Mouse (Mus musculus): ENCODE results near the gene Chst15.

Chst15 gene

DNA sequence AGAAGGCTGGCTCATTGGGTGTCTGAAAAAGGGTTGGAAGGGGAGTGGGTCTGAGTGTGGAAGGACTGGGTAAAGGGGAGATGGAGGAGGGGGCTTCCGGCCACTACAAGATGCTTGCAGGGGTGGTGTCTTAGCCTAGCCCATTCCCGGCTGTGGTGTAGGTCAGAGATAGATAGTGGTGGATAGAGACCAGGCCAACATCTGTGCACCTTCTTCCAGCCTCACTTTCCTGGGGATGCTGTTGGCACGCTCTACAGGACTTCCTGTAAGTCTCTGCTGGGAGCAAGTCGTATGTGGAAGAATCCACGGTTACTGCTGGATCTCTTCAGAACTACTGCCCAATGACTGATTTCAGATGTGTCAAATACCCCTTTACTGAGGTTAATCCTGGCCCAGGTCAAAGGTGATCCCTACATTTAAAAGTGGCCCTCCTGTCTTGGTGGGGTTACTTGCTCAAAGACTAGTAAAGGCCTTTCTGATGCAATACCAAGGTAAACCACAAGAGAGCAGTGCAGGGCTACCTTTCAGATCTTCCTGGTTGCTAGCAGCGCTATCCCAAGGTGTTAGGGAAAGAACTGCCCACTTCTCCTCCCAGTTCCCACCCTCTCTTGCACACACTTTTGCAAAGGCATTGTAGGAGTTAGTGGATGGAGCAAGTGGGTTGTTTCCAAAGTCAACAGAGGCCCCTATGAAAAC lies 90.5 kb downstream of the Chst15 start:
- DNase-seq (ENCODE audit: low spot score in 2 of 2): peak; percentile 51 to 89

DNA sequence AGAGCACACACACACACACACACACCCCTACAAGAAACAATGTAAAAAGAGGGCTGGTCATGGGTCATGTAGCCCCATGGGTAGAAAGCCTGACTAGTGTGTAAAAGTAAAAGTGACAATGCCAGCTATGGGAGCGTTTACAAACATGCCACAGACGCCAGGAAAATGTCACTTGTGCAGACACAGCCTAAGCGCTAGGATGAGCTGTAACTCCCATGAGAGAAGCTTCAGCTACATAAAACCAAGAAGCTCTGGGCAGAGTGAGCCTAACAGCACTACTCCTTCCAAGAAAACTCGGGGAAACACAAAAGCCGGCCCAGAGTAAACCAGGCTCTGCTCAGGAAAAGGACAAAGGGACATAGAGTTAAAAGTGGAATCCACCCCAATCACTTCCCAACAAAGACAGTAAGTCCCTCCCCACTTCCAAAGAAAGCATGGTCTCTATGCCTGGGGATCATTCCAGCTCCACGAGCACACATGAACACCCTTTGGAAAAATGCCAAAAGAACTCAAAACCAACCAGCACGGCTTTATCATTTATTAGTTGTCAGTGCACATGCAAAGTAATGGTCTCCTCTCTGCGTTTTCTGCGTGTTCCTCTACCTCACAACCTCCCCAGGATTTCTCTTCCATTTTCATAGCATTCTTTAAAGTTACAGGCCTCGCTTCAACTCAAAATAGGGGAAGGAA lies 93.4 kb downstream of the Chst15 start:
- no peak for DNase-seq (ENCODE audit: low spot score in 2 of 2)

DNA sequence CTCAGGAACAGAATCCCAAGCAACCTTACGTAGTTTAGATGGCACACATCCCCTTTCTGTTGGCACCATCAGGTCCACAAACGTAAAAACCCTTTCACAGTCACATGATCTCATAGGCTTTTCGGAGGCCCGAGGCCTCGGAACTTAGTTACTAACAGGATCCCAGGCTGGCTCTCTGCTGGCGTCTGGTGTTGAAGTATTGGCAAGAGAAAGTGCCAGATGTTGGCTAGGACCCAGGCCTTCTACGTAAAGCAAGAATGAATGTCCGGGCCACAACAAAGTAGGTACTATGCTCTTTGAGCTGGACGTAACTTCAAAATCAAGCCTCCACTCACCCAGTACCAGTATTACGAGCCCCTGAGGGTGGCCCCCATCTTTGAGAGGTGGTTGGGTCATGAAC lies 103.0 kb downstream of the Chst15 start:
- DNase-seq (ENCODE audit: low spot score in 2 of 2): no peak

DNA sequence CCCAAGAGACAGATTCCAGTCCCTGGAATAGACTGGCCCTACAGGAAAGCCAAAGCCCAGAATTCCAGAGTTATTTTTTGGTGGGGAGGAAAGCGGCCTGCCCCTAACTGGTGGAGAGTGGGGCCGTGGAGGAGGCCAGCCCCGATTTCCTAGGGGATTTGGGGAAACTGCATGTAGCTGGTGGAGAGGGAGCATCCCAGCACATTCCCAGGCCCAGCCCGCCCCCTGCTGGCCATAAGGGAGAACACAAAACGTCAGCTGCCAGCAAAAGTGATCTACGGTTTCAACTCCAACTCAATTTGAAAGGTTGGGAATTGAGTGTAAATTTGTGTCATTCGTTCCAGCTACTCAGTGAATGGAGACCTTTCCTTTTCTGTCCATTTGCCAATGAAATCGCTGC lies 103.6 kb downstream of the Chst15 start:
- peak; percentile 45 to 83 for DNase-seq (ENCODE audit: low spot score in 2 of 2)

DNA sequence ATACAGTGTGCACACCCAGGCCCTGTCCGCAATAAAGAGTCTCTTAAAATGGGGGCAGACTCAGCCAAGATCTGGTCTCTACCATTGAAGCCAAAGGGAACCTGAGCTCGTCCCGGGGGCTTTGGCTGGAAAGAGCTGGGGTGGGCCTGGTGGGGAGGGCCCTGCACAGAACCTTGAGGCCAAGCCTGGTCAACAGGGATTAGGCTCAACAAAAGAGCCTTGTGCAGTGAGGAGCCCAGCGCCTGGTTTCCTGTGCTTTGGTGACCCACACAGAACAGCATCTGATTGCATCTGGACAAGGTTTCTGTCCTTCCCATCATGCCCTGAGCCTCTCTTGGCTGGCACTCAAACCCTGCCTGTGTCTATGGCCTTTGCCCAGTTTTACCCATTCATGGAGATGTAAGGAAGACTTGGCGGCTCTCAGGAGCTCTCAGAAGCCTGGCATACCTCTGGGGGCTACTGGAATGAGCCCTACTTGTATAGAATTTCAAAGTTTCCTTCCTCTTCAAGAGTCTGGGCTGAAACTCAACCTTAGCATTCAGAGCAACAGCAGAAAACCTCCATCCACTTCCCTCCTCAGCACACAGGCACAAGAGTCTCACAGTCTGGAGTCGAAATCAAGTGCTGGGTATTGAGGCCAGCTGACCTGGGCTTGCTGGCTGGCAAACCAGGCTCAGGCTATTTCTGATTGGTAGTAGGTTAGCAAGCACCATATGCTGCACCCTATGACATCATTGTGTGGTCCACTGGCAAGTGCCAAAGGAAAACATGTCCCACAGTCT lies 104.9 kb downstream of the Chst15 start:
- peak in 1 of 2 experiments; percentile 42 for DNase-seq (ENCODE audit: low spot score in 2 of 2)

DNA sequence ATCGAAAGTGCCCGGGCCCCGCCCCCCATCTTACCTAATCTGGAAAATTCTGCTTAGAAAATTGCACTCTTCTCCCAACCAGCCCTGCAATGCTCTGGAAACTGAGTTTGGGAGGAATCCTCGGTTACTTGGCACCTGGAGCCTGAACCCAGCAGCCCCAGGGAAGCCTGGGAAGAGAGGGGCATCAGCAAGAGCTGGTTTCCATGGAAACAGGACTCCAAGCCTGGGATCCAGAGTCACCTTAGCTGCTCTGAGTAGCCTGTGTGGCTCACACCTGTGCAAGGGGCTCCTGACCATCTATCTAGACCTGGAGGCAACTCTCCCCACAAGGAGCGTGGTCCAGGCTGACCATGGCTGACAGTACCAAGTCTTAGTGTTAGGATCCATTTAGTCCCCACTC lies 106.4 kb downstream of the Chst15 start:
- DNase-seq (ENCODE audit: low spot score in 2 of 2): no peak

DNA sequence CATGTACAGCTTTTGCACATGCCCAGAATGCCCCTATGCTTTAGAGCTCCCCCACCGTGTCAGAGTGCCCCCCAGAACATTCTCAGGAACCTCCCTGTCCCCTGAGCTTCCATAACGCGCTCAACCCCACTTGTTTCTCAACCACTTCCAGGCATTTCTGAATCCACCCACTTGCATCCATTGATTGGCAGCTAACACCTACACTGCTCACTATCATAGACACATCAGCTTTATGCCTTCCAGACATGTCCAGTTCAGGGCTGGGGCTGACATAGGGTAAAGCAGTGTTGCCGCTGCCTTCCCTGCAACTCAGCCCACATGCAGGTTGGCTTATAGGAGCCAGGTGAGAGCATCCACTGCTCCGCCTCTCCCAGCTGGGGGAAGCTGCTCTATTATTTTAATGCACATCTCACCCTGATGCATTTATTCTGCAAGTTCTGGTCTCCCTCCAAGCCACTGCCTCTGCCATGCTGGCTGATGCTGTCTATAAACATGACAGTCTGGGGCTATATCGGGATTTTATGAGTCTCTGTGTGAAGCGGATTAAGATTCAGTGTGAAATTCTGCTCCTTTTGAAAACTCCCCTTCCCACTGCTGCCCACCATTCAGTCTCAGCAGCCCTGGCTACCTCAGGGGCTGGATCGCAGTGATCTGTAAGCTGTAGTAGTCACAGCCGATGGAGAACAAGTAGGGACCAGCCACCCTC lies 107.9 kb downstream of the Chst15 start:
- DNase-seq (ENCODE audit: low spot score in 2 of 2): peak; percentile 47 to 53

DNA sequence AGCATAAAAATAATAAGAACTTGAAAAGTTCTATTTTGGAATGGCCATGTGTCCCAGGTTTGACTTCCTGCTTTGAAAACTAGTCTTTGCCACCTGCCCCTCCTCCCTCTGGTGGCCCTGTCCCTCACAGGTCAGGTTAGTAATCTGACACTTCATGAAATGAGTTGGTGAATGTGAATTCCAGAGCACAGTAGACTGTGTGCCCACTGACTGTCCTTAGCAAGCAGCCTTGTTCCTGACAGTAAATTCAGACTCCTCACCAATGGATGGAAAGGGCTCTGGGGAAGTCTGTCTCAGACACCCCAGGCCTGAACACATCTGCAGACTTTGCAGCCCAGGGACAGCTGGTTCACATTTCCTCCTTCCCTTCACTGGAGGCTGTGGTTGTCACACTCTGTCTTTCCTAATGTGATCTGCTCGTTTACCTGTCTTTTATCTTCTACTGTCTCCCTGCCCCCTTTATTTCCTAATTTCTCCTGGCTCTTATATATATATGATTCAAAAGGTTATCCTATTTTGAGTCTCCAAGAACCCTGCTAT lies 112.9 kb downstream of the Chst15 start:
- DNase-seq (ENCODE audit: low spot score in 2 of 2): no peak

DNA sequence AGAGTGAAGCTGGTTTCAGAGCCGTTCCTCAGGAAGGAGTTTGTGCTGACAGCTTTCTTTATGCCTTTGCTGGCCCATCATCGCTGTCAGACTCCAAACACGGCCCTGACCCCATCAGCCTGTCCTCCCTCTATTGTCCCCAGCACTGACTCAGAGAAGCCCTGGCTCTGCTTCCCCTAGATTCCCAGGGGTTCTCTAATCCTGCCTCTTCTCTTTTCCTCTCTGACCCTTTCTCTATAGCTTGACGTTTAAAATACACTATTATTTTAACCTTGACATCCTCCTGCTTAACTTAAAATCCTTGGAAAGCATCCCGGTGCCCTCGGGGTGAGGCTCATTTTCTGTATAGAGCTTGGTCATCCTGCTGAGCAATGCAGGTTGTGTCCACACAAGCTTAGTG lies 117.3 kb downstream of the Chst15 start:
- no peak for DNase-seq (ENCODE audit: low spot score in 2 of 2)

DNA sequence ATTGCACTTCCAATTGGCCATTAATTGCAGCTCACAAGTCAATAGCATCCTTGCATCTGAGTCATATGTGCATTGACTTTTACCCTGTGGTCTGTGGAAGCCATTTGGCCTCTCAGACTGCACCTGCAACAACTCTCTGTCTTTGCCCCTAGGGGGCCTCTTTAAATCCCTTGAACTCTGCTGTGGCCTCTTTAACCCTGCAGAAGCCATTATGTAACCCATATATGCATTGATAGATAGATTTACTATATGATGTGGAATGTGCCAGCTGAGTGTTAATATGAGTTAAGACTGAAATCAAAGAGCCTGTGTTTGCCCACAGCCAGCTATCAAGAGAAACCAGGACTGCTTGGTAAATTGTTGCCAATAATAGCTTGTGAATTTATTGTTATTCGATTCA lies 118.2 kb downstream of the Chst15 start:
- no peak for DNase-seq (ENCODE audit: low spot score in 2 of 2)

DNA sequence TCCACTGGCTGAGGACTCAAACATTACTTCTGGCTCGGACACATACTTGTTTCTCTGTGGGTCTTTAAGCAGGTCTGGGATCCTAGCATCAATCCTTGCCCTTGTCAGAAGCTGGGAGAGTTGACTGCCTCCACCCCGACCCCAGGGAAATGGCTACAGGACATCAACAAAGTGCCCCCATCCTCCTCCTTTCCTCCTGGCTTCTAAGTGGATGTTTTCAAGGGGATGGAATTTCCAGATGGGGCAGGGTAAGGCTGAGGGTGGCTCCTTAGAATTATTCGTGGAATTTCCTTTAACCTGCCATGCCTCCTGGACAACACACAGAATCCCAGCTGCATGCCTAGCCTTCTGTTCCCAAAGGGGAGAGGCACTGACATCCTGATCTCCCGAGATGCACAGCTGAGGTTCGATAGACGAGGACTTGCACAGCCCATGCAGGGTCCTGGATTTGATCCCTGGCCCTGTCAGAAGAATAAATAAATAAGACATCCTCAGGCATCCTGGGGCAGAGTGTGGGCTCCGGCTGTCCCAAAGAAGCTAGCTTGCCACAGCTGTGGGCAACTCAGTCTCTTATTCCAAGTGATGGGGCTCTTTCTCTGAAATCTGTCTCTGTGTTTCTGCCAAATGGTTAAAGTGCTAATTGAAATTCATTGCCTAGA lies 119.1 kb downstream of the Chst15 start:
- no peak for DNase-seq (ENCODE audit: low spot score in 2 of 2)

DNA sequence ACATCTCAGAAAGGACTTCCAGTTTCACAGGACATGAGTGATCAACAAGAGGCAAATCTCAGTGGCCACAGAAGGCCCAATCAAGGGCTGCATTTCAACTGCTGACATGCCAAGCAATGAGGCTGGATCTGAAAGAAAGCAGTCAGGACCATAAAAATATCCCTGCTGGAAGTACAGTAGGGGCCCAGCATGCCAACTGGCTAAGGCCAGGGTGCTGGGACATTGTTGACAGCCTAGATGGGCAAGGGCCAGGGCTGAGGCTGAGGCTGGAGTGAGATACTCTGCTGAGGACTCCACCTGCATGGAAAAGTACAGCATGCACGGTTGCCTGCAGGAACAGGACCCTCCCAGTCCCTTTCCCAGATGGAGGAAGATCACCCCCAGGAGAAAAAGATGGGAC lies 120.4 kb downstream of the Chst15 start:
- DNase-seq (ENCODE audit: low spot score in 2 of 2): no peak

DNA sequence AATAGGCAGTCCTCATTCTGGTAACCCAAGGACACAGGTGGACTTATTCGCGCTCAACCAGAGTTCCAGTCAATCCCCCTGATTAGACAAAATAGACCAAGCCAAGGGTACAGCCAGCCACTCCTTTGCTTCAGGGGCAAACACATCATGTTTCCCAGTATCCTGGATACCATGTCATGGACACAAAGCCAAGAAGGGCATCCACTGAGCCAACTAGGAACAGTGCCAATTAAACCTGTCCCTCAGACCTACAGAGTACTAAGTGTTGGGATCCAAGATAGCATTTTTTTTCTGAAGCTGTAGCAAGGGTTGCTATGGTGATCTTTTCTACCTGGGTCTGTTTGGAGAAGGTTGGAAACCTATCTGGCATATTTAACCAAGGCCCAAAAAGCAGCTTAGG lies 123.4 kb downstream of the Chst15 start:
- no peak for DNase-seq (ENCODE audit: low spot score in 2 of 2)

DNA sequence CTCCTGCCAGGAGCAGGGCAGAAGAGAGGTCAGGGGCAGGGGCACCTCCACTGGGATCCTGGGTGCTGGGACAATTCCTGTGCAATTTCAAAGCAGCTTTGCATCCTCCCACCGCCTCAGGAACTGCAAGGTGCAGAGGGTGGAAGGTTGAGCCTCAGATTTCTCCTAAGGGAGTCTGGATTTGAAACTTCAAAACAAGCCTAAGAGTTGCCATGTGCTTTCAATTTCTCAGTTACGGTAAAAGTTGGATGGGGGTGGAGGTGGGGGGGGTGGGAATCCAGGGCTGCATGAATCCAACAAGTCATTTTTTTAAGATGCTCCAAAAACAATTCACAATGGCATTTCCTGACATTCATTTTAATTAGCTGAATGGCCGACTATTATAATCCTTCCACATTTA lies 129.6 kb downstream of the Chst15 start:
- no peak for DNase-seq (ENCODE audit: low spot score in 2 of 2)

Data from frontal cortex, postnatal 14 days (tissue).